10 mouse cellular contexts compared by ENCODE assay signal in the genomic region with DNA sequence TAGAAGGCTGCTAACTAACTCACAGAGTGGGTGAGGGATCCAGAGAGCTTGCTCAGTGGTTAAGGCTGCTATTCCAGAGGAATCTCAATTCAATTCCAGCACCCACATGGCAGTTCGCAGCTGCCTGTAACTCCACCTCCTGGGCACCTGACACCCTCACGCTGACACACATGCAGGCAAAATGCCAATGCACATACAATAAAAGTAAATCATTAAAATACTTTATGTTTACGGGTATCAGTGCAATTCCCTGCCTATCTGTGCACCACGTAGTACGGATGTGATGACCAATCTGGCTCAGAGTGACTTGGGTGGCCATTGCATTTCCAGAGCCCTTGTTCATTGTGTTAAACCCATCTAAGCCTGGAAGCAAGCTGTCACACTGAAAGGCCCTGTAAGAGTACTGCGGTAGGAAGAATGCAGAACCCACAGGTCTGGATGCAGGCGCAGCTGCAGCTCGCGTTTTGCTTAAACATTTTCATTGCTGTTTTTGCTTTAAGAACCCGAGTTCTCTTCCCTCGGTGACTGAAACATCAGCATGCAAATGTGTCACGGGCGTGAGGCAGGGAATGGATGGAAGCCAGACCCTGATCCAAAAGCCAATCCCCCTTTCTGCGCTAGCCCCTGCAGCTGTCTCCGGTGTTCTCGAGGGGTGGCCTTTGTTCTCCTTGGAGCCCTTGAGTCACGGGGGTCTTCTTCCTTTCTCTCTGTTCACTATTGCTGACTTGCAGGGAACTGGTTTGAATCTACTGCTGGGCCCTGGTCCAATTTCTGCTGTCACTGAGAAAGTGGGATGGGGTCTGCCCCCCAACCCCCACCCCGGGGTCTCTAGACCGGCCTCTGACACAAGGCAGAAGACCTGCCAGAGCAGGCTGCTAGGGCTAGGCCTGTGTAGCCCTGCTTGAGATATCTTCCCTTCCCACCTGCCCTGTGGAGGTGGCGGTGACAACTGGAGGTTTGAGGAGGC. TPM values are rescaled to one million over a fixed set of nuclear protein-coding genes. Genes with fewer than 3 reads are reported as not detected.
DNase-seq lines count a peak whose midpoint lies in the region; ATAC-seq and TF ChIP-seq lines count a peak whose summit lies in the region.
"Had no signal": no experiment of that assay in that cellular context is flagged by ENCODE, and none has a peak within 500 bp of the region (broad histone marks: within the 10 kb centered on the region; RNA-seq: fewer than 3 reads in every experiment).

No protein-coding gene starts in this region.

- no peaks in the 10 kb centered on the region for H3K9me3 ChIP-seq in limb, embryonic 13.5 days
- no peaks in the 10 kb centered on the region for H3K9me3 ChIP-seq in stomach, embryonic 16.5 days (replicated peaks; ENCODE audit: control insufficient read depth, low read length)
- H3K9me3 ChIP-seq: G1E had no signal

- H3K9ac ChIP-seq in limb, embryonic 13.5 days: no peak overlapping the region
- peak overlapping the region; percentile 53 for H3K9ac ChIP-seq in stomach, embryonic 16.5 days (ENCODE audit: low read length)

- 0 out of 2 replicates have a peak, but pooled peaks cover 4% of the 10 kb centered on the region for H3K27me3 ChIP-seq in limb, embryonic 13.5 days
- H3K27me3 ChIP-seq in stomach, embryonic 16.5 days (ENCODE audit: control insufficient read depth, insufficient read depth, low read length): no peaks in the 10 kb centered on the region

- peak overlapping the region; percentile 20; the same call in 1 of the 2 replicates for H3K4me3 ChIP-seq in layer of hippocampus, adult 2 months
- H3K4me3 ChIP-seq in limb, embryonic 13.5 days: peak overlapping the region; percentile 5; the same call in 1 of the 2 replicates
- no peak overlapping the region for H3K4me3 ChIP-seq in stomach, embryonic 16.5 days (replicated peaks; ENCODE audit: low read length)

- 13% methylated on average over 20 of the region's 20 CpGs for WGBS in limb, embryonic 13.5 days
- 24% methylated on average over 20 of the region's 20 CpGs for WGBS in stomach, embryonic 16.5 days

- ATAC-seq in frontal cortex, adult (ENCODE audit: low TSS enrichment): peak; percentile 7; the same call in 1 of the 2 replicates
- ATAC-seq in limb, embryonic 13.5 days (ENCODE audit: low FRiP score, low read depth): 0 out of 2 replicates have a peak, but pooled peaks have one; percentile 2
- ATAC-seq in stomach, embryonic 16.5 days (ENCODE audit: insufficient read depth, low FRiP score): peak; percentile 18; the same call in 1 of the 2 replicates

- peak overlapping the region; percentile 48 for H3K4me2 ChIP-seq in limb, embryonic 13.5 days (replicated peaks)
- H3K4me2 ChIP-seq in stomach, embryonic 16.5 days (ENCODE audit: low read depth, low read length): peak overlapping the region; percentile 29; the same call in 1 of the 2 replicates

- DNase-seq in layer of hippocampus, adult 2 months (ENCODE audit: low spot score in 2 of 2): peak in 1 of 2 experiments; percentile 38
- DNase-seq in layer of hippocampus, adult 9-10 months (ENCODE audit: low spot score): no peak
- DNase-seq in thymus, postnatal 14 days: no peak
- no peak for DNase-seq in natural killer cell, adult 2 months (ENCODE audit: low spot score in 2 of 2)
- no peak for DNase-seq in layer of hippocampus, adult 18-20 months (ENCODE audit: low spot score in 2 of 2)

- peak overlapping the region; percentile 93 for H3K27ac ChIP-seq in layer of hippocampus, adult 2 months
- H3K27ac ChIP-seq in limb, embryonic 13.5 days: peak overlapping the region; percentile 63
- no peak overlapping the region for H3K27ac ChIP-seq in stomach, embryonic 16.5 days (ENCODE audit: low read length)

- no peak for TF ChIP-seq CTCF in layer of hippocampus, adult 2 months (conservative IDR thresholded peaks at IDR 0.05)

- H3K36me3 ChIP-seq in limb, embryonic 13.5 days: no peaks in the 10 kb centered on the region
- H3K36me3 ChIP-seq in stomach, embryonic 16.5 days (ENCODE audit: control insufficient read depth, insufficient read depth, low read length): no peaks in the 10 kb centered on the region
- H3K36me3 ChIP-seq: G1E had no signal

- H3K4me1 ChIP-seq in limb, embryonic 13.5 days: peaks cover 50% of the 10 kb centered on the region
- H3K4me1 ChIP-seq in stomach, embryonic 16.5 days (ENCODE audit: control insufficient read depth, insufficient read depth, low read length): peaks cover 15% of the 10 kb centered on the region; the same call in 1 of the 2 replicates

RNA-seq across cellular contexts. Expression of a gene that starts 12.0 kb away (rescaled TPM):
- under 1 TPM; 0.37 to 0.97 TPM for total RNA-seq in layer of hippocampus, adult 2 months (2021)
- 1.1 and 1.3 TPM in 2 replicates for polyA plus RNA-seq in limb, embryonic 13.5 days (2015; fragmentation: Nextera tagmentation; extraction: Ambion mirVana)
- polyA plus RNA-seq in stomach, embryonic 16.5 days (2015; fragmentation: Nextera tagmentation; extraction: Ambion mirVana): 0.13 and 0.21 TPM in 2 replicates
- 1 to 10 TPM in 1 of 2 experiments, under 1 TPM in 1; 0.38 to 1.8 TPM for total RNA-seq in layer of hippocampus, adult 18-20 months (2021)
- total RNA-seq: G1E had no signal
- polyA plus RNA-seq: G1E had no signal

RNA-seq across cellular contexts. Expression of a gene that starts 30.5 kb away (rescaled TPM):
- 10 to 100 TPM; 18.0 to 19.3 TPM for total RNA-seq in layer of hippocampus, adult 2 months (2021)
- polyA plus RNA-seq in limb, embryonic 13.5 days (2015; fragmentation: Nextera tagmentation; extraction: Ambion mirVana): 0.38 and 0.50 TPM in 2 replicates
- 0.15 and 0.31 TPM in 2 replicates for polyA plus RNA-seq in stomach, embryonic 16.5 days (2015; fragmentation: Nextera tagmentation; extraction: Ambion mirVana)
- total RNA-seq in layer of hippocampus, adult 18-20 months (2021): 10 to 100 TPM; 23.0 to 26.6 TPM
- polyA plus RNA-seq: heart, postnatal 0 days had no signal

RNA-seq across cellular contexts. Expression of a gene that starts 56.9 kb away (rescaled TPM):
- 10 to 100 TPM; 48.4 to 61.5 TPM for total RNA-seq in layer of hippocampus, adult 2 months (2021)
- polyA plus RNA-seq in limb, embryonic 13.5 days (2015; fragmentation: Nextera tagmentation; extraction: Ambion mirVana): 60.9 and 66.4 TPM in 2 replicates
- 73.3 and 74.8 TPM in 2 replicates for polyA plus RNA-seq in stomach, embryonic 16.5 days (2015; fragmentation: Nextera tagmentation; extraction: Ambion mirVana)
- total RNA-seq in layer of hippocampus, adult 18-20 months (2021): 10 to 100 TPM; 52.1 to 53.9 TPM
